Mouse (Mus musculus) cerebellum, postnatal 36 days (tissue): ENCODE data around the gene Lamb3.
"Not testable (repeated sequence)": the region's sequence is repeated elsewhere in the genome, so short reads cannot be mapped to it uniquely, and the experiment has no call there.

Experiments
- DNase-seq, 2 experiments: peaks; one replicate each; pipeline ENCODE4 v3.0.0; 2021 to 2022; ENCODE audit warnings: mixed read lengths in 2 of 2

Lamb3 gene

DNA sequence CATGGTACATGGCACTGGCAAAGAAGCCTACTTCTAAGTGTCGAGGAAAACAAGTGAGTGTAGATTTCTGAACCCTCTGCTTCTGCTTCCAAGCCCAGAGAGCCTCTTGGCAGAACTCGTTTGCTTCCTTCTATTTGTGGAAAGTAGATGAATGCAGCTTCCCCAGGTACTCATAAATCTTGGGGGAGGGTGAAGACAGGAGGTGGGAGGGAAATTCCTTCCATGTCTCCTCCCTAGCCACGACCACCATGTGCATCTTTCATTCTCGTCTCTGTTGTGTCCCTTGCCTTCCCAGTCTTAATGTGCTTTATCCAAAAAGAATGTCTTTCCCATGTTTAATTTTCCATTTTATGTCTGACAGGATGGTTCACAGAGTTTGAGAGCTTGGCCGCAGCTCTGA, 45.1 kb downstream of the Lamb3 start:
- DNase-seq = no peak

DNA sequence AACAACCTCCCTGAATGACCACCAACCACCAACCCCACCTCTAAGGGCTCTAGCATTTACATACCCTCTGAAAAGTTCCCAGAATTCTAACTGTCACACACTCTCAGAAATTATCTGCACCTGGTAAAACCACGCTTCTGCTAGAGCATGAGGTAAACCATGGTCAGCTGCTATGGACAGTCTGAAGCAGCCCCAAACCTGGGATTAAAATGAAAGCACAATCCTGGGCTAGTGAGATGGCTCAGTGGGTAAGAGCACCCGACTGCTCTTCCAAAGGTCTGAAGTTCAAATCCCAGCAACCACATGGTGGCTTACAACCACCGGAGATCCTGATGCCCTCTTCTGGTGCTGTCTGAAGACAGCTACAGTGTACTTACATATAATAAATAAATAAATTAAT, 46.4 kb downstream of the Lamb3 start:
- DNase-seq = not testable (repeated sequence)

GRCm38 (mm10) chr1:193255032-193255431, 47.5 kb downstream of the Lamb3 start:
- DNase-seq = no peak

- peak; percentile 82 to 88 for DNase-seq
These were observed 48.2 kb downstream of the Lamb3 start for GRCm38 (mm10) chr1:193255488-193256288.

- DNase-seq = no peak
These were observed 48.7 kb downstream of the Lamb3 start for GRCm38 (mm10) chr1:193256289-193256577.

- DNase-seq = peak; percentile 37 to 57
These were observed 49.2 kb downstream of the Lamb3 start for GRCm38 (mm10) chr1:193256621-193257098.

- no peak for DNase-seq
These were observed 52.1 kb downstream of the Lamb3 start for GRCm38 (mm10) chr1:193259559-193259958.

- no peak for DNase-seq
These were observed 54.5 kb downstream of the Lamb3 start for GRCm38 (mm10) chr1:193261897-193262548.

DNA sequence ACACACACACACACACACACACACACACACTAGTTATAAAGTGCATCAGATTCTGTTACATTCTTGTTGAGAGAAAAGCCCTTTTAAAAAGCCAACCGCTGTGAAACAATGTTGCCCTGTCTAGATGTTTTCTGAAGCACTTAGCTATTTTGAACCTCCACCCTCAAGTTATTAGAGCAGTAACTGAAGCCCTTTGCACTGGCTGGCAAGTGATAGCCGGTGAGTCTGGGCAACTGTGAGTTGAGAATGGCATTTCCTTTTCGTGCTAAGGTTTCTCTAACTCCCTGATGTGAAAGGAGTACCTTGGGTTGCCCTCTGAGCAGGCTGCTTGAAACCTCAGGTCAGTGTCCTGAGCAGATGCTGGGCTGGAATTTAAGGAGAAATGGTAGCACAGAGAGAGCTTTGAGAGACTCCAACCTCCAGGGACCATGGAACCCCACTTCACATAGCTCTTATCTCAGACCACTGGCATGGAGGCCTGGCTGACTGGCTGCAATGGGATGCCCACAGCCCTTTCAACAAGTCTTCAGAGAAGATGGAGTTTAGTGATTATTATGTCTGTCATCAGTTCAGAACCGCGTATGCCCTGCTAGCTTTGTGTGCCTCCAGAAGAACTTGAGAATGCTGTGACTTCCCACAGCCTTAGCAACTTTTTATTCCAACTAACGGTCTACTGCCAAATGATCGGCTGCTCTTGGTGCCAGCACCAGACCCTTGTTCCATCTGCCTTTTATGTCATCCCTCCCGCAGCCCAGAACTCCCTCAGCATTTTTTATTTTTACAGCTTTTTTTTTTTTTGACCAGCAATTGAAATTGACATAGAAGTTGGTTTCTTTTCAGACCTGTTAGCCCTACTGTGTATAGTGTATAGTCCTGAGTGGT, 55.8 kb downstream of the Lamb3 start:
- no peak for DNase-seq

DNA sequence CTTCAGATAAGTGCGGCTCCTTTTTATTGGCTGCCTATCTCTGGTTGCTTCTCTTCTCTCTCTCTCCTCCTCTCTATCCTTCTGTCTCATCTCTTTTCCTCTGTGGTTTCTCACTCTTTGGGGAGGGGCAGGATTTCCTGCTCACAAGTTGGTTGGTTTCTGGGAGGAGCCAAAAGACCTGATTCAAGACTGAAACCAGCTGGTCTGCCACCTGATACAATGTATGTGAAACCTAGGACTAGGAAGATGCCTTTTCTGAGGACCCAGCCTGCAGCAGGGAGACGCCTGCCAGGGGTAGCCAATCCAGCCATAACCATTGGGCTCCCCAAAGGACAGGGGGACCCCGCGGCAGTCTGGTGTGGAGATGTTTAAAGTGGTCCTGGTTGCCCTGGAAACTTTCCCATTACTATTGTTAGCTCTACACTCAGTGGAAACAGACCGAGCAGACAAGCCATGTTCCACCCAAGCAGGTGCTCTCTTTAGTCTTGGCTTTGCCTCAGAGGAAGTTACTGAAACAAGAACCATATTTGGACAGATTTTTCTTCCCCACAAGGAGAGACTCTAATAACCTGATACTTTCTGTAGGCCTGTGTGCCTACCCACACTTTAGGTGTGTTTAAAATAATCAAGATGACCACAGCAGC, 56.6 kb downstream of the Lamb3 start, which contains the start of gene Hsd11b1:
Gene Hsd11b1 (minus strand): TSS at position 121 of the 644 bp plus-strand sequence.
- DNase-seq = no peak

- no peak for DNase-seq
These were observed 58.2 kb downstream of the Lamb3 start for GRCm38 (mm10) chr1:193265734-193266133.

- DNase-seq = no peak
These were observed 63.7 kb downstream of the Lamb3 start for GRCm38 (mm10) chr1:193270965-193271763.

DNA sequence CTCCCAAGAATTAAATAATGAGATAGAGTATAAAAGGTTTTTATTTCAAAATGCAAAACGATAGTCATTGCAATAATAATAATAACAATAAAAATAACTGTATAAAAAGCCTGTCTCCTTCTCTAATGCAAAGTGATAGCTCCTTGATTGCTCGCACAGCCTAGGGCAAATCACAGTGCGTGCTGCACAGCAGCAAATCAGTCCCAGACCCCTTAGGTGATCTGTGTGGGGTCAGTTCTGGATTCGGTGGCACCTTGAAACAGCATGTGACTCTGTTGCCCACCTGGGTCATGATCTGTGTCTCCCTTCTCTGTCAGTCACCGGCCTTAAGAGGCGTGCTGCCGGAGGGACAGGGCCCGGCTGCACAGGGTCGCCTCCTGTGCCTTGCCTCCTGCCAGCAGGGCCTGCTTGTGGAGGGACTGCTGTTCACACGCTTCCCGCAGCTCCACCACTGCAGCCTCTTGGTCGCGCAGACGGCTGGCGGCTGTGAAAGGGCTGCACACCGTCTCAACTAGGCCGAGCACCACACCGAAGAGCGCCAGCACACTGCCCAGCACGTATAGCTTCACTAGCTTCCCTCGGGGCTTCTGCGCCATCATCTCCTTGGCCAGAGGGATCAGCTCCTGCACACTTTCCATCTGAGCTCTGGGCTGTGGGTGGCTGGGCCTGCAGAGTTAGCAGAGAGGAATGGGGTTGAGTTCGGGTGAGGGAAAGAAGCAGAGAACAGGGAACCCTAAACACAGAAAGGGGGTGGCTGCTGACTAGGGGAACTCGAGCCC, 64.8 kb downstream of the Lamb3 start:
- DNase-seq = peak; percentile 27 to 38

DNA sequence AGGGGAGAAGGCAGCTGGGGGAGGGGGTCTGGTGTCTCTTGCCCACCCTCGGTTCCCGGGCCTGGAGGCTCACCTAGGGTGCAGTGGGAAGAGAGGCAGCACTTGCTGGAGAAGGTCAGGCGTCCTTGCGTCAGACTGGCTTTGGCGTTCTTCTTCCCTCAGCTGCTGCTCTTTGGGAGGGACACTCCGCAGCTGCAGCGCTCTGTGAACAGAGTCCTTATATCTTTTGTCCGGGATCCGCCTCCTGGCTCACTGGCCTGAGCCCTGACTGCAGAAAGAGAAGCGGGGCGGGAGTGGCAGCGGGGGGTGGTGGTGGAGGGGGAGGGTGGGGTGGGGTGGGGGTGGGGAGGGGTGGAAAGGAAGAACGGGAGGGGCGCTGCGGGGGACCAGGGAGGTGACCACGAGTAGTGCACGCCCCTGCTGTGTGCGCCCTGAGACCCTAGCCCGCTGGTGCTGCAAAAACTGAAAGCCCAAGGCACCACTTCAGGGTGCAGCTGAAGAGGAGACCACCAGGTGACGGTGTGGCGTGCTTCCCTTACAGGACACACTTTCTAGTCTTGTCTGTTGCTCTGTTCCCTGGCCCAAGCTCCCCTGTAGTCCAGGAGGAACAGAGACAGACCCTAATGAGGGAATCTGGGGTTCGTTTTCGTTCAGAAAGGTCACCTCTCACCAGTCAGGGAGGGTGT, 65.6 kb downstream of the Lamb3 start, which contains the start of gene G0s2:
Gene G0s2 (minus strand): TSS at position 302 of the 686 bp plus-strand sequence.
- peak; percentile 41 to 42 for DNase-seq

- no peak for DNase-seq
These were observed 67.0 kb downstream of the Lamb3 start for GRCm38 (mm10) chr1:193274407-193275071.

GRCm38 (mm10) chr1:193278414-193279045, 71.0 kb downstream of the Lamb3 start:
- no peak for DNase-seq

DNA sequence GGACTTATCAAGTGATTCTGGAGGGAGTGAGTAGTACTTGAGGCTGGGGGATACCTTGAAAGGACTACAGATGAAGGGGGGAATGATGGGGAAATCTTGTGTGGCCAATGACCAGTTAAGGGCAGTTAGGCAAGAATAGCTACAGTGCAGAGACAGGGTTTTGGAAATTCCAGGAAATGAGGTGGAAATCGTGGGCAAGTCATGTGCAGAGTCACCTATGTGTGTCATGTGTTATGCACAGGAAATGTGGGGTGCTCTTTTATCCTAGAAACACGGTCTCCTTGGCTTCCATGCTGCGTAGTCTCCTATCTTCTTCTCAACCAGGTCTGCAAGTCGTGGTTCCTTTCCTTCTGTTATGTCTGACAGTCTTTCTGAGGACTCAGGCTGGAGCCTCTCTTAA, 72.0 kb downstream of the Lamb3 start:
- DNase-seq = no peak

- no peak for DNase-seq
These were observed 73.8 kb downstream of the Lamb3 start for GRCm38 (mm10) chr1:193281344-193281743.

DNA sequence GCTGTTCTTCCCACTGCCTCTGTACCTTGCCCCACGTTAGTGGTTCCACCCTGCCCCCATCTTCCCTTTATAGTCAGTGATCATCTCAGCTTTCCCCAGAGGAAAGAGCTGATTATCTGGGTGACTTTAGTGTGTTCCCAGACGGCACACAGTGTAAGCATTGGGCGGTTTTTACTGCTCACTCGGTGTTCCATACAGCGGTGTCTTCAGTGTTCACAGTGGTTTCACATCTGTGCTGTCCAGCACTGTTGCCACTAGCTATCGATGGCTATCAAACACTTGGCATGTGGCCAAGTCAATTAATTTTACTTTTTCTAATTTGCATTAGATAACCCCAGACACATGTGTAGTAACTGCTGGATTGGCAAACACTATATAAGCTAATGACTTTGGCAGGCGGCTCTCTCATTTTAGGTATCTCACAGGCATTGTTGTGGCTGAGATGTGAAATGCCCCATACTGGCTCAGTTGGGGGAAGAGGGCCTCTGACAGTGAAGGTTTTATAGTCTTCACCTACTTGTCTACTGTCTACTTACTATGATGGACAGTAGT, 76.8 kb downstream of the Lamb3 start:
- no peak for DNase-seq
